Mouse (Mus musculus) lung, adult 2 months (tissue): ENCODE measurements around the gene Kat5.

ENCODE experiments used
- CTCF ChIP-seq: fragments of 200-500 bp; IDR thresholded peaks from 2 replicates; pipeline ENCODE4 v1.5.1; 2011; ENCODE audit warnings: mild to moderate bottlenecking, low read length, control low read depth; ENCODE audit not compliant: insufficient read depth
- POLR2A ChIP-seq: fragments of 200-500 bp; IDR thresholded peaks from 2 replicates; pipeline ENCODE4 v1.6.1; 2011; ENCODE audit warnings: low read depth, mild to moderate bottlenecking, control low read depth, low read length, borderline replicate concordance; ENCODE audit errors: extremely low read depth

DNA sequence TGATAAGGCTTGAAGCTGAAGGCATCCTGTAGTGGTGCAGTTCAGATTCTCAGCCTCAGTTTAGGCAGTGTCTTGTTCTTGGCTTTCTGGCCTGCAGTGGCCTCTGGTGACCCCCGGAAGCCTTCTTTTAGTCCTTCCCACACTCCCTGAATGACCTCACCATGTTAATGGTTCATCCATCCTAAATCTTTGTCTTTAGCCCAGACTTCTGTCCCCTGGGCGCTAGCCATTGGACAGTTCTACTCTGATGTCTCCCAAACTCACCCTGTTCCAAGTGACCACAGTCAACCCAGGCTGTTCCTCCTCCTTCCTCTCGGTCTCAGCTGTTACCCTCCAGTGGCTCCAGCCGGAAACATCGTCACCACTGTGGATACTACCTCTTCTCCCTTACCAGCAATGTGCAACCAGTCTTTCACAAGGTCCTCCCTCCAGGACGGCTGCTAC, 39.3 kb upstream of the Kat5 start:
- no peak for TF ChIP-seq CTCF
- TF ChIP-seq POLR2A: no peak; the same call in 1 of the 2 replicates
